Mouse (Mus musculus): Measurements from ENCODE around the gene Vmn1r2. TPM values are rescaled to one million over a fixed set of nuclear protein-coding genes. Genes with fewer than 3 reads are reported as not detected.
"Not testable (repeated sequence)": the region's sequence is repeated elsewhere in the genome, so short reads cannot be mapped to it uniquely, and the experiment has no call there.

The Vmn1r2 gene
- polyA plus RNA-seq (2014; fragmentation: Nextera tagmentation; extraction: Ambion mirVana) = not detected in 2 replicates

DNA sequence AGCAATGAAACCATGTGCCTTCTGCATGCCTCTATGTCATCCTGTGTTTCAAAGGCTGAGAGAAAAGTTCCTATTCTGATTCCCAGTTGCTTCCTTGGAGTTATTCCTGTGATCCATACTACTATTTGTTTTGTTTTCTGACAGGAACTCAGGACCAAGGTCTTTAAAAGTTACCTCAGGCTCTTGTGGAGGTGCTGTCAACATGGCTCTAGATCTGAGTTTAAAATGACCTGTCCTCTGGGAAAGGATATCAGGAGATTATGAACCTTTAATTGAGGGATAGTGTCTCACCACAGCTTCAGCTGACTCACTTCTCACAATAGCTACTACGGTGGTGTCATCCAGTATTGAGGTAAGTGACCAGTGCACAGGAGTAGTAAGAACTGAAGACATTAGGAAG is at the start of gene Vmn1r2:
Gene Vmn1r2 (plus strand): TSS at position 301 of the 400 bp plus-strand sequence.
- no CpG with 5 or more reads among the region's 1 CpGs for WGBS
- H3K9ac ChIP-seq (ENCODE audit: low read length); H3K27ac ChIP-seq (ENCODE audit: low read depth); ATAC-seq (replicated peaks; ENCODE audit: low FRiP score, low TSS enrichment, low read depth); H3K4me2 ChIP-seq (ENCODE audit: low read length); DNase-seq (ENCODE audit: low spot score); H3K36me3 ChIP-seq (ENCODE audit: control insufficient read depth, insufficient read depth, low read length); H3K4me1 ChIP-seq (replicated peaks; ENCODE audit: control insufficient read depth, insufficient read depth, low read length); H3K27me3 ChIP-seq (replicated peaks; ENCODE audit: control insufficient read depth, insufficient read depth, low read length); H3K9me3 ChIP-seq (ENCODE audit: control insufficient read depth, low read length); H3K4me3 ChIP-seq (ENCODE audit: low read depth, low read length): not testable (repeated sequence)

DNA sequence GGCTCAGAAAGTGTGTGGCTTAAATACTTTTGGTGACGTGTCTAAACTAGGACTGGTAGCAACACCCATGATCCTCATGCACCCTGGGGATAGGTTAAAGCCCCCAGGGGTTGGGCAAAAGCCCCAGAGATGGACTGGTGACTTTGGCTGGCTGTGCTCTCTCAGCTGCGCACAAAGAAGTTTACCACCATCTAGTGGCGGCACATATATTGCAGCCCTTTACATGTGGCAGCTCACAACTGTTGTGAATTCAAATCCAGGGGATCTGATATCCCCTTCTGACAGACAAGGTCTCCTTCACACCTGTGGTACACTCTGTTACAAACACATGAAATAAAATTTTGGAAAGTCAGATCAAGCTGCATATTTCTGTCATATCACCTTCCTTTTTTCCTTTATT is 19.2 kb upstream of the Vmn1r2 start:
- WGBS = no CpG with 5 or more reads among the region's 3 CpGs
- not testable (repeated sequence) for ATAC-seq (replicated peaks; ENCODE audit: low FRiP score, low TSS enrichment, low read depth); H3K9ac ChIP-seq (ENCODE audit: low read length); DNase-seq (ENCODE audit: low spot score); H3K9me3 ChIP-seq (ENCODE audit: control insufficient read depth, low read length); H3K4me2 ChIP-seq (ENCODE audit: low read length); H3K27me3 ChIP-seq (replicated peaks; ENCODE audit: control insufficient read depth, insufficient read depth, low read length); H3K4me3 ChIP-seq (ENCODE audit: low read depth, low read length); H3K4me1 ChIP-seq (replicated peaks; ENCODE audit: control insufficient read depth, insufficient read depth, low read length); H3K27ac ChIP-seq (ENCODE audit: low read depth); H3K36me3 ChIP-seq (ENCODE audit: control insufficient read depth, insufficient read depth, low read length)

DNA sequence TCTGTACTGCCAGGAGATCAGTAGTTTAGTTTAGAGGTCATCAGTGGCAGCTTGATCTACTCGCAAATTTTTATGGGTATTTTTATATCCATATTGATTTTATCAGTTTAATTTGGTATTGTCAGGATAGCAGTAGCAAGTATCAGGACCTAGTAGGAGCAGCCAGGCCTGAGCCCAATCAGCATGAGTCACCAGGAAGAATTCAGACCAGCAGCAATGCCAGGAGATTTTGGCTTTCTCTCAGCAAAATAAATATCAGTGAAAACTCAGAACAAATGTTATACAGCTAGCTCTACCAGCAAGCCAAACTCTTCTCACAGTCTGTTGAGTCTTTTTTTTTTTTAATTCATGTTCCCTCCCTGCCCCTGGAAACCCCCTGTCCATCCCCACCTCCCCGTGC is 13.8 kb upstream of the Vmn1r2 start:
- DNase-seq (ENCODE audit: low spot score); H3K36me3 ChIP-seq (ENCODE audit: control insufficient read depth, insufficient read depth, low read length); H3K27ac ChIP-seq (ENCODE audit: low read depth); H3K9me3 ChIP-seq (ENCODE audit: control insufficient read depth, low read length); H3K4me3 ChIP-seq (ENCODE audit: low read depth, low read length); H3K27me3 ChIP-seq (replicated peaks; ENCODE audit: control insufficient read depth, insufficient read depth, low read length); H3K4me1 ChIP-seq (replicated peaks; ENCODE audit: control insufficient read depth, insufficient read depth, low read length); H3K4me2 ChIP-seq (ENCODE audit: low read length); ATAC-seq (replicated peaks; ENCODE audit: low FRiP score, low TSS enrichment, low read depth); H3K9ac ChIP-seq (ENCODE audit: low read length): not testable (repeated sequence)
- WGBS = 74% methylated on average over 2 of the region's 2 CpGs

DNA sequence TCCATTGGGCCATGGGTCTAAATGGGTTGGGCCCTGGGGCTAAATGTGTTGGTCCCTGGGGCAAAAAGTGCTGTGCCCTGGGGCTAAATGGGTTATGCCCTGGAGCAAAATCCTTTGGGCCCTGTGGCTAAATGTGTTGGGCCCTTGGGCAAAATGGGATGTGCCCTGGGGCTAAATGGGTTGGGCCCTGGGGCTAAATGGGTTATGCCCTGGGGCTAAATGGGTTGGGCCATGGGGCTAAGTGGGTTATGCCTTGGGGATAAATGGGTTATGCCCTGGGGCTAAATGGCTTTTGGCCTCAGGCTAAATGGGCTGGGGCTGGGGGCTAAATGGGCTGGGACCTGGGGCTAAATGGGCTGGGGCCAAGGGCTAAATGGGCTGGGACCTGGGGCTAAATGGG is 2.7 kb upstream of the Vmn1r2 start:
- not testable (repeated sequence) for DNase-seq (ENCODE audit: low spot score); ATAC-seq (replicated peaks; ENCODE audit: low FRiP score, low TSS enrichment, low read depth); H3K4me2 ChIP-seq (ENCODE audit: low read length); H3K27ac ChIP-seq (ENCODE audit: low read depth); H3K27me3 ChIP-seq (replicated peaks; ENCODE audit: control insufficient read depth, insufficient read depth, low read length); H3K9ac ChIP-seq (ENCODE audit: low read length); H3K4me3 ChIP-seq (ENCODE audit: low read depth, low read length); H3K36me3 ChIP-seq (ENCODE audit: control insufficient read depth, insufficient read depth, low read length); H3K4me1 ChIP-seq (replicated peaks; ENCODE audit: control insufficient read depth, insufficient read depth, low read length); H3K9me3 ChIP-seq (ENCODE audit: control insufficient read depth, low read length)

DNA sequence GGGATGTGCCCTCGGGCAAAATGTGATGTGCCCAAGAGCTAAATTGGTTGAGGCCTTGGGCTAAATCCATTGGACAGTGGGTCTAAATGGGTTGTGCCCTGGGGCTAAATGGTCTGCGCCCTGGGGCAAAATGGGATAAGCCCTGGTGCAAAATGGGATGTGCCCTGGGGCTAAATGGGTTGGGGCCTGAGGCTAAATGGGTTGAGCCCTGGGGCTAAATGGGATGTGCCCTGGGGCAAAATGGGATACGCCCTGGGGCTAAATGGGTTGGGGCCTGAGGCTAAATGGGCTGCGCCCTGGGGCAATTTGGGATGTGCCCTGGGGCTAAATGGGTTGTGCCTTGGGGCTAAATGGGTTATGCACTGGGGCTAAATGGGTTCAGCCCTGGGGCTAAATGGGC is 2.1 kb upstream of the Vmn1r2 start:
- Histone ChIP-seq H3K36me3 (ENCODE audit: control insufficient read depth, insufficient read depth, low read length) (no peaks in the 10 kb centered on the region), H3K27ac (ENCODE audit: low read depth) (no peak overlapping the region), H3K9me3 (ENCODE audit: control insufficient read depth, low read length) (no peaks in the 10 kb centered on the region), H3K4me3 (ENCODE audit: low read depth, low read length) (no peak overlapping the region), H3K4me2 (ENCODE audit: low read length) (no peak overlapping the region), H3K4me1 (replicated peaks; ENCODE audit: control insufficient read depth, insufficient read depth, low read length) (no peaks in the 10 kb centered on the region), H3K9ac (ENCODE audit: low read length) (no peak overlapping the region), H3K27me3 (replicated peaks; ENCODE audit: control insufficient read depth, insufficient read depth, low read length) (no peaks in the 10 kb centered on the region)
- 90% methylated on average over 4 of the region's 4 CpGs for WGBS
- DNase-seq (ENCODE audit: low spot score) (no peak), ATAC-seq (replicated peaks; ENCODE audit: low FRiP score, low TSS enrichment, low read depth) (no peak)

DNA sequence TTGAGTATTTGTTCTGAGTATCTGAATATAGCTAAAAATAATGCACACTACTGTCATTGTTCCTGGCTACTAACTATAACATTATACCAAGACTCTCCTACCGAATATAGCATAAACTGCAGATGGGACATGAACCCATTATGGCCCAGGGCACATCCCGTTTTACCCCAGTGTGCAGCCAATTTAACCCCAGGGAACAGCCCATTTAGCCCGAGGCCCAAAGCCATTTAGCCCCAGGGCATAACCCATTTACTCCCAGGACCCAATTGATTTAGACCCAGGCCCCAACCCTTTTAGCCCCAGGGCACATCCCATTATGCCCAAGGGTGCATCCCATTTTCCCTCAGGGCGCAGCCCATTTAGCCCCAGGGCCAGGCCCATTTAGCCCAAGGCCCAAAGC is 7.5 kb downstream of the Vmn1r2 start:
- H3K36me3 ChIP-seq (ENCODE audit: control insufficient read depth, insufficient read depth, low read length); H3K27me3 ChIP-seq (replicated peaks; ENCODE audit: control insufficient read depth, insufficient read depth, low read length); H3K9me3 ChIP-seq (ENCODE audit: control insufficient read depth, low read length); H3K4me3 ChIP-seq (ENCODE audit: low read depth, low read length); H3K9ac ChIP-seq (ENCODE audit: low read length); H3K27ac ChIP-seq (ENCODE audit: low read depth); ATAC-seq (replicated peaks; ENCODE audit: low FRiP score, low TSS enrichment, low read depth); DNase-seq (ENCODE audit: low spot score); H3K4me1 ChIP-seq (replicated peaks; ENCODE audit: control insufficient read depth, insufficient read depth, low read length); H3K4me2 ChIP-seq (ENCODE audit: low read length): not testable (repeated sequence)
- 72% methylated on average over 4 of the region's 4 CpGs for WGBS

DNA sequence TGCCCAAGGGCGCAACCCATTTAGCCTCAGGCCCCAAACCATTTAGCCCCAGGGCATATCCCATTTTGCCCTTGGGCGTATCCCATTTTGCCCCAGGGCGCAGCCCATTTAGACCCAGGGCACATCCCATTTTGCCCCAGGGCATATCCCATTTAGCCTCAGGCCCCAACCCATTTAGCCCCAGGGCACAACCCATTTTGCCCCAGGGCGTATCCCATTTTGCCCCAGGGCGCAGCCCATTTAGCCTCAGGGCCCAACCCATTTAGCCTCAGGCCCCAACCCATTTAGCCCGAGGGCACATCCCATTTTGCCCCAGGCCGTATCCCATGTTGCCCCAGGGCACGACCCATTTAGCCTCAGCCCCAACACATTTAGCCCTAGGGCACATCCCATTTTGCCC is 8.6 kb downstream of the Vmn1r2 start:
- H3K9me3 ChIP-seq (ENCODE audit: control insufficient read depth, low read length); H3K27ac ChIP-seq (ENCODE audit: low read depth); H3K4me1 ChIP-seq (replicated peaks; ENCODE audit: control insufficient read depth, insufficient read depth, low read length); H3K4me3 ChIP-seq (ENCODE audit: low read depth, low read length); H3K36me3 ChIP-seq (ENCODE audit: control insufficient read depth, insufficient read depth, low read length); ATAC-seq (replicated peaks; ENCODE audit: low FRiP score, low TSS enrichment, low read depth); H3K4me2 ChIP-seq (ENCODE audit: low read length); H3K9ac ChIP-seq (ENCODE audit: low read length); DNase-seq (ENCODE audit: low spot score); H3K27me3 ChIP-seq (replicated peaks; ENCODE audit: control insufficient read depth, insufficient read depth, low read length): not testable (repeated sequence)
- WGBS = 90% methylated on average over 6 of the region's 8 CpGs

DNA sequence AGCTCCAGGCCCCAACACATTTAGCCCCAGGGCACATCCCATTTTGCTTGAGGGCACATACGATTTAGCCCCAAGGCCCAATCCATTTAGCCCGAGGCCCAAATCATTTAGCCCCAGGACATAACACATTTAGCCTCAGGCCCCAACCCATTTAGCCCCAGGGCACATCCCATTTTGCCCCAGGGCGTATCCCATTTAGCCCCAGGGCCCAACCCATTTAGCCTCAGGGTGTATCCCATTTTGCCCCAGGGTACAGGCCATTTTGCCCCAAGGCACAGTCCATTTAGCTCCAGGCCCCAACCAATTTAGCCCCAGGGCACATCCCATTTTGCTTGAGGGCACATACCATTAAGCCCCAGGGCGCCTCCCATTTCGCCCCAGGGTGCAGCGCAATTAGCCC is 9.1 kb downstream of the Vmn1r2 start:
- not testable (repeated sequence) for H3K36me3 ChIP-seq (ENCODE audit: control insufficient read depth, insufficient read depth, low read length); ATAC-seq (replicated peaks; ENCODE audit: low FRiP score, low TSS enrichment, low read depth); H3K9me3 ChIP-seq (ENCODE audit: control insufficient read depth, low read length); H3K9ac ChIP-seq (ENCODE audit: low read length); H3K4me1 ChIP-seq (replicated peaks; ENCODE audit: control insufficient read depth, insufficient read depth, low read length); H3K27me3 ChIP-seq (replicated peaks; ENCODE audit: control insufficient read depth, insufficient read depth, low read length); DNase-seq (ENCODE audit: low spot score); H3K27ac ChIP-seq (ENCODE audit: low read depth); H3K4me2 ChIP-seq (ENCODE audit: low read length); H3K4me3 ChIP-seq (ENCODE audit: low read depth, low read length)
- 94% methylated on average over 6 of the region's 6 CpGs for WGBS

DNA sequence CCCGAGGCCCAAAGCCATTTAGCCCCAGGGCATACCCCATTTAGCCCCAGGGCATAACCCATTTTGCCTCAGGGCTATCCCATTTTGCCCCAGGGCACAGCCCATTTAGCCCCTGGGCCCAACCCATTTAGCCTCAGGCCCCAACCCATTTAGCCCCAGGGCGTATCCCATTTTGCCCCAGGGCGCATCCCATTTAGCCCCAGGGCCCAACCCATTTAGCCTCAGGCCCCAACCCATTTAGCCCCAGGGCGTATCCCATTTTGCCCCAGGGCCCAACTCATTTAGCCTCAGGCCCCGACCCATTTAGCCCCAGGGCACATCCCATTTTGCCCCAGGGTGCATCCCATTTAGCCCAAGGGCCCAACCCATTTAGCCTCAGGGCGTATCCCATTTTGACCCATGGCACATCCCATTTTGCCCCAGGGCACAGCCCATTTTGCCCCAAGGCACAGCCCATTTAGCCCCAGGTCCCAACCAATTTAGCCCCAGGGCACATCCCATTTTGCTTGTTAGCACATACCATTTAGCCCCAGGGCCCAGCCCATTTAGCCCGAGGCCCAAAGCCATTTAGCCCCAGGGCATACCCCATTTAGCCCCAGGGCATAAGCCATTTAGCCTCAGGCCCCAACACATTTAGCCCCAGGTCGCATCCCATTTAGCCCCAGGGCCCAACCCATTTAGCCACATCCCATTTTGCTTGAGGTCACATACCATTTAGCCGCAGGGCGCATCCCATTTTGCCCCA is 9.8 kb downstream of the Vmn1r2 start:
- WGBS = 88% methylated on average over 10 of the region's 10 CpGs
- DNase-seq (ENCODE audit: low spot score); H3K9ac ChIP-seq (ENCODE audit: low read length); H3K4me3 ChIP-seq (ENCODE audit: low read depth, low read length); H3K4me1 ChIP-seq (replicated peaks; ENCODE audit: control insufficient read depth, insufficient read depth, low read length); H3K36me3 ChIP-seq (ENCODE audit: control insufficient read depth, insufficient read depth, low read length); H3K27ac ChIP-seq (ENCODE audit: low read depth); H3K9me3 ChIP-seq (ENCODE audit: control insufficient read depth, low read length); ATAC-seq (replicated peaks; ENCODE audit: low FRiP score, low TSS enrichment, low read depth); H3K27me3 ChIP-seq (replicated peaks; ENCODE audit: control insufficient read depth, insufficient read depth, low read length); H3K4me2 ChIP-seq (ENCODE audit: low read length): not testable (repeated sequence)

Data from intestine, embryonic 14.5 days (tissue).